Mouse (Mus musculus): Measurements from ENCODE around the gene Rab27a. TPM values are rescaled to one million over a fixed set of nuclear protein-coding genes. Genes with fewer than 3 reads are reported as not detected.
A peak's percentile ranks its signal among the peaks of the same experiment; 100 is the strongest.

Gene Rab27a
- polyA plus RNA-seq, 1 experiment from 2014 or later, result 3.6 TPM

DNA sequence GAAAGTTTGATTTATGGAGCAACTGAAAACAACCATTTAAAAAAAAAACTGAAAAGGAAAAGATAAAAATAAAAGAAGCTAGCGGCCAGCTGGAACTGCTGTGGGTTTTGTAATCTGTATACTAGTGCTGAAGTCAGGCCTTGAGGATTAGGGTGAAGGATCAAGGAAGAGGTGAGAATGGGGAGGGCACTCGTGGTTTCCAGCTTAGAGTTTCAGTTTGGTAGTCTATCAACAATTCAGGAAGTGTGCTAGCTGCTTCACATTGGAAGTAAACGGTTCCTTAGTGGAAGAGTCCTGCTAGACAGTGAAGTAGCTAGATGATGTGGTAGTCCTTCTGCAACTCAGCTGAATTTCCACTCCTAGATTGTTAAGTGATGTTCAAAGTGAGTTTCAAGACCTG lies 36.3 kb upstream of the Rab27a start:
- H3K27me3 ChIP-seq (ENCODE audit: control insufficient read depth, insufficient read depth, low read depth, low read length), result no peaks in the 10 kb centered on the region
- no peak for ATAC-seq
- no peak overlapping the region for H3K4me2 ChIP-seq (ENCODE audit: low read length)
- no peaks in the 10 kb centered on the region for H3K9me3 ChIP-seq (replicated peaks; ENCODE audit: control insufficient read depth, low read length, poor library complexity, severe bottlenecking)
- WGBS, result 76% methylated on average over 3 of the region's 3 CpGs
- H3K4me1 ChIP-seq (ENCODE audit: control insufficient read depth, insufficient read depth, low read length), result no peaks in the 10 kb centered on the region
- H3K9ac ChIP-seq (ENCODE audit: low read depth, low read length), result no peak overlapping the region
- H3K36me3 ChIP-seq (ENCODE audit: control insufficient read depth, insufficient read depth, low read length), result peaks cover 27% of the 10 kb centered on the region
- H3K4me3 ChIP-seq (ENCODE audit: low read depth, low read length), result no peak overlapping the region
- H3K27ac ChIP-seq (ENCODE audit: low read length), result no peak overlapping the region

DNA sequence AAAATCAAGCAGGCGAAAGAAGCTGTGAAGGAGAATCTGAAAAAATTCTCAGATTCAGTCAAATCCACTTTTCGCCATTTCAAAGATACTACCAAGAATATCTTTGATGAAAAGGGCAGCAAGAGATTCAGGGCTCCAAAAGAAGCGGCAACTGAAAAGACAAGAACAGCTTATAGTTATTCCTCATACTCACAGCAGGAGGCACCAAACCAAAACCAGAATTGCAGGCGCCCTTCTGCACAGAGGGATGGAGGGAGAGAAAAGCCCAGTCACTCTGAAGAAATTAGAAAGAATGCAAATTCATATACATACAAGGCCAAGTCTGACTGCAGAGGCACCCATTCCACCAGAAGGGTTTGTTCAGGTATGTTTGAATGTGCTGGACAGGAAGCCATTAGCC lies 32.0 kb upstream of the Rab27a start:
- no peaks in the 10 kb centered on the region for H3K4me1 ChIP-seq (ENCODE audit: control insufficient read depth, insufficient read depth, low read length)

DNA sequence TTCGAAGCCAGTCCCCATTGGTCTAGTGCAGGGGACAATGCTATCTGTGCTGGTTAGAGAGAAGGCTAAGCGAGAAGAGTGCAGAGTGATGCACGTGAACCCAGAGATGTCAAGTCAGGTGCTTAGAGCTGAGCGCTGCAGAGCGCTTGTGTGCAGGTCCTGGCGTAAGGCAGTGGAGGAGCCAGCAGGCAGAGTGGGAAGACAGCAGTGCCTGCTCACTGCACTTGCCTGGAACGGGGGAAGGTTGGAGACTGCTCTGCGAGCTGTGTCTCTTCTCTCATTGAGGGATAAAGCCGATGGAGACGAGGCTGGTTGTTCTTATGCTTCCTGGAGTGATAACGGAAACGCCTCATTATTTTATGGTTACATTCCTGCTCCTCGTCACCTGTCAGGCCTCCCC lies 29.9 kb upstream of the Rab27a start:
- no peaks in the 10 kb centered on the region for H3K4me1 ChIP-seq (ENCODE audit: control insufficient read depth, insufficient read depth, low read length)
- no peak overlapping the region for H3K4me2 ChIP-seq (ENCODE audit: low read length)
- H3K9ac ChIP-seq (ENCODE audit: low read depth, low read length), result no peak overlapping the region
- no peaks in the 10 kb centered on the region for H3K27me3 ChIP-seq (ENCODE audit: control insufficient read depth, insufficient read depth, low read depth, low read length)
- no peaks in the 10 kb centered on the region for H3K9me3 ChIP-seq (replicated peaks; ENCODE audit: control insufficient read depth, low read length, poor library complexity, severe bottlenecking)
- 92% methylated on average over 13 of the region's 13 CpGs for WGBS
- no peak for ATAC-seq
- H3K27ac ChIP-seq (ENCODE audit: low read length), result no peak overlapping the region
- H3K36me3 ChIP-seq (ENCODE audit: control insufficient read depth, insufficient read depth, low read length), result peaks cover 54% of the 10 kb centered on the region
- H3K4me3 ChIP-seq (ENCODE audit: low read depth, low read length), result no peak overlapping the region

More for the DNA sequence above, 32.0 kb upstream of the Rab27a start:
- H3K27me3 ChIP-seq (ENCODE audit: control insufficient read depth, insufficient read depth, low read depth, low read length), result no peaks in the 10 kb centered on the region
- peaks cover 47% of the 10 kb centered on the region for H3K36me3 ChIP-seq (ENCODE audit: control insufficient read depth, insufficient read depth, low read length)
- ATAC-seq, result no peak
- WGBS, result 91% methylated on average over 4 of the region's 4 CpGs
- no peak overlapping the region for H3K27ac ChIP-seq (ENCODE audit: low read length)
- no peak overlapping the region for H3K9ac ChIP-seq (ENCODE audit: low read depth, low read length)
- no peak overlapping the region for H3K4me3 ChIP-seq (ENCODE audit: low read depth, low read length)
- no peaks in the 10 kb centered on the region for H3K9me3 ChIP-seq (replicated peaks; ENCODE audit: control insufficient read depth, low read length, poor library complexity, severe bottlenecking)
- H3K4me2 ChIP-seq (ENCODE audit: low read length), result no peak overlapping the region

DNA sequence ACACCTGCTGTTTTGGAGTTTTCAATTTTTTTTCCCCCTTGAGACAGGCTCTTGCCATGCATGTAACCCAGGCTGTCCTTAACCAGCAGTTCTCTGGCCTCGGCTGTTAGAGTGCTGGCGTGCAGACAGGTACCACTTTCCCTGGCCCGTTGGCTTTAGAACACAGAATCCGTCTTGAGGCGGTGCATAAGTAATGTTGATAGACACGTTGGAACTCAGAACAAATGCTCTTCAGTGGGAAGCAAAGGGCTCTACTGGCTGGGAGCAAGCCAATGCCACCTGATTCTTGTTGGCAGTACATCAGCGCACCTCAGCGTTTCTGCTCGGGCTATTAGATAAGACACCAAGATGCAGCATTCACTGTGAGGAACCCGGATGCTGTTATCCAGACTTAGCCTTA lies 24.8 kb upstream of the Rab27a start:
- WGBS, result 92% methylated on average over 10 of the region's 10 CpGs

DNA sequence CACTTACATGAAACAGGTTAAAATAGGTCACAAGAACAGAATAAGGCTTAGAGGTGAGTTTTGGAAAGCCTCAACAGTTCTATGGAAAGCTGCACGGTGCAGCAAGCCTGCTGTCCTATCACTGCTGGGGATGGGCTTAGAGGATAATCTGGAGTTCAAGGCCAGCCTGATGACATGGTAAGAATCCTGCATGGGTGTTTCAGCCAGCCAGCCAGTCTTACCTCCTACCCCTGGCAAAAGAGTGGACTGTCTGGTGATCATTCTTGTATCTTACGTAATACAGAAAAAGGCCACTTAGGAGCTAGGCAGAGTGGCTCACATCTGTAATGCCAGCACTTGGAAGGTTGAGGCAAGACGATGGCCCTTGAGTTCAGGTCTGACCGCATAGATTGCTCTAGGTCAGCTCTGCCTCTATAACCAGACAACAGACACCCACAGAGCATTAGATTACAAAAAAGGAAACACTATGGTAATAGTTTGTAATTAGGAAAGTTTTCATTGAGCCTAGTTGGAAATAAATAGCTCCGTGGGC lies 24.0 kb upstream of the Rab27a start:
- H3K4me1 ChIP-seq (ENCODE audit: control insufficient read depth, insufficient read depth, low read length), result no peaks in the 10 kb centered on the region
- no peak overlapping the region for H3K27ac ChIP-seq (ENCODE audit: low read length)
- peaks cover 30% of the 10 kb centered on the region for H3K36me3 ChIP-seq (ENCODE audit: control insufficient read depth, insufficient read depth, low read length)
- no peaks in the 10 kb centered on the region for H3K27me3 ChIP-seq (ENCODE audit: control insufficient read depth, insufficient read depth, low read depth, low read length)
- ATAC-seq, result no peak
- no peaks in the 10 kb centered on the region for H3K9me3 ChIP-seq (replicated peaks; ENCODE audit: control insufficient read depth, low read length, poor library complexity, severe bottlenecking)
- no peak overlapping the region for H3K4me3 ChIP-seq (ENCODE audit: low read depth, low read length)
- WGBS, result 93% methylated on average over 5 of the region's 5 CpGs
- H3K9ac ChIP-seq (ENCODE audit: low read depth, low read length), result no peak overlapping the region
- H3K4me2 ChIP-seq (ENCODE audit: low read length), result no peak overlapping the region

More for the DNA sequence above, 24.8 kb upstream of the Rab27a start:
- Histone ChIP-seq H3K27ac (ENCODE audit: low read length) (no peak overlapping the region), H3K4me2 (ENCODE audit: low read length) (no peak overlapping the region), H3K9ac (ENCODE audit: low read depth, low read length) (no peak overlapping the region), H3K36me3 (ENCODE audit: control insufficient read depth, insufficient read depth, low read length) (peaks cover 35% of the 10 kb centered on the region), H3K27me3 (ENCODE audit: control insufficient read depth, insufficient read depth, low read depth, low read length) (no peaks in the 10 kb centered on the region), H3K4me1 (ENCODE audit: control insufficient read depth, insufficient read depth, low read length) (no peaks in the 10 kb centered on the region), H3K4me3 (ENCODE audit: low read depth, low read length) (no peak overlapping the region), H3K9me3 (replicated peaks; ENCODE audit: control insufficient read depth, low read length, poor library complexity, severe bottlenecking) (no peaks in the 10 kb centered on the region)
- no peak for ATAC-seq

DNA sequence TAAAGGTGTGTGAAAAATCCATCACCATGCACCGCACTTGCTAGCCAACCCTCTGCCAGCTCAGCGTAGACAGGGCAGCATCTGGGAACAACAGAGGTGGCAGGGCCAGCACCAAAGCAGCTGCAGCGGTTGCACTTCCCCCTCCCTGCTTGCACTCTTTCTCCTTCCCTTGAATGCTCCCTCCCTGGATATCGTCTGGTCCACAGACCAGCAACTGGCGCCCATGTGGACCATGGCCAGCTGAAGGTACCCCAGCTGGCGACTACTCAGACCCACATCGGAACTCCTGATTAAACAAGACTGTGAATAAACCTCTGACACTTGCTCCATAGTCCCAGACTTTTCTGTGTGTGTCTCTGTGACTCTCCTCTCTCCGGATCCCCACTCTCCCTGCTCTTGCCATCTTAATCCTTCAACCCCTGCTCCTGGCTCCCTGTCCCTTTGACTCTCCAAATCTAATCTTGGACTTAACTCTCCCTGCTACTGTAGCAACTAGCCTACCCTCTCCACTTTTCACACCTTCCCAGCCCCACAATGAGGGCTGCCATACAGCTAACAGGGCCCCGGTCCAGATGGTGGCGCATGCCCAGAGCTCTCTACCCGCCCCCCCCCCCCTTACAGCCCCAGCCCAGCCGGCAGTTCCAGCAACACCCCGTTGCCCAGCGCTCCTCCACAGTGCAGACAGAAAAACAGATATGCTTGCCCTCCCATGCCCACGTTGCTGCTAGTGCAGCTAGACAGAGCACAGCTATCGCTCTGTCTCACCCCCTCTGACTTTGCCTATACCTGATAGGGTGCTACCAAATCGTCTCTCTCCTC lies 18.6 kb upstream of the Rab27a start:
- Histone ChIP-seq H3K27ac (ENCODE audit: low read length) (no peak overlapping the region), H3K4me2 (ENCODE audit: low read length) (no peak overlapping the region; the same call in 1 of the 2 replicates)

DNA sequence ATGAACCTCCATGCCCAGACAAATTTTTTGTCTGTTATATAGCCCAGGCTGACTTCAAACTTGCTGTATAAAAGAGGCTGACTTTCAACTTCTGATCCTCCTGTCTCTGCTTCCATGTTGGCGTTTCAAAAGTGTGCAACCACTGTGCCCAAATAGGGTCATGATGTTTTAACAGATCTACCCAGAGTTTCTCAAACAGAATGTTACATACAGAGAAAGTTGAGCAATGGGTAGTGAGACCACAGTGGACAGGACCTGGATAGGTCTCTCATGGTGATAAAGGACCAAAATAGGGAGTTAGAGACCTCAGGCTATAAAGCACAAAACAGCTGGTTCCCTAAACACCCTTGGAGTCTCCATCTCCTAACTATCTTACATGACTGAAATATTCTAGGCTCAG lies 14.2 kb upstream of the Rab27a start:
- Histone ChIP-seq H3K9ac (ENCODE audit: low read depth, low read length) (no peak overlapping the region), H3K27ac (ENCODE audit: low read length) (no peak overlapping the region), H3K4me3 (ENCODE audit: low read depth, low read length) (no peak overlapping the region), H3K9me3 (replicated peaks; ENCODE audit: control insufficient read depth, low read length, poor library complexity, severe bottlenecking) (no peaks in the 10 kb centered on the region), H3K4me1 (ENCODE audit: control insufficient read depth, insufficient read depth, low read length) (no peaks in the 10 kb centered on the region), H3K4me2 (ENCODE audit: low read length) (no peak overlapping the region), H3K27me3 (ENCODE audit: control insufficient read depth, insufficient read depth, low read depth, low read length) (no peaks in the 10 kb centered on the region), H3K36me3 (ENCODE audit: control insufficient read depth, insufficient read depth, low read length) (peaks cover 12% of the 10 kb centered on the region)
- WGBS, result 92% methylated on average over 1 of the region's 1 CpGs
- no peak for ATAC-seq

More for the DNA sequence above, 18.6 kb upstream of the Rab27a start:
- 18% methylated on average over 17 of the region's 17 CpGs for WGBS
- Histone ChIP-seq H3K4me1 (ENCODE audit: control insufficient read depth, insufficient read depth, low read length) (no peaks in the 10 kb centered on the region), H3K27me3 (ENCODE audit: control insufficient read depth, insufficient read depth, low read depth, low read length) (no peaks in the 10 kb centered on the region), H3K9ac (ENCODE audit: low read depth, low read length) (no peak overlapping the region), H3K36me3 (ENCODE audit: control insufficient read depth, insufficient read depth, low read length) (peaks cover 9% of the 10 kb centered on the region; the same call in 1 of the 2 replicates), H3K9me3 (replicated peaks; ENCODE audit: control insufficient read depth, low read length, poor library complexity, severe bottlenecking) (no peaks in the 10 kb centered on the region), H3K4me3 (ENCODE audit: low read depth, low read length) (no peak overlapping the region)
- peak; percentile 62 for ATAC-seq

DNA sequence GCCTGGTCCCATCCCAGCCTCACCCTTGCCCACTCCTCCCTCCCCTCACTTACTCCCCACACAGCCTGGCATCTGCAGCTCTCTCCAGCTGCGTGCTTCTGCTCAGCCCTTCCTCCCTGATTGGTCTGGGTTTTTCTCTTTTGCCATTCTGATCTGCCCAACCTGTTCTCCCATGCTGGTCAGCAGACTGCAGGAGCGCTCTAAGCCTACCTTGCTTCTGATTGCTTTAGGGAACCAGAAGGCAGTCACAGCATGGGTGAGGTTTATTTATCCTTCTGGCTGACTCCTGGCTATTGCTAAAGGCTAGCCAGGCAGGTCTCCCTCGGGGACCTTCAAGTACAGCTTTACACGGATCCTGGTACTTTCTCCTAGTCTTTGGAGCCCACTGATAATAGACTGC lies 13.2 kb upstream of the Rab27a start:
- H3K4me1 ChIP-seq (ENCODE audit: control insufficient read depth, insufficient read depth, low read length), result no peaks in the 10 kb centered on the region
- ATAC-seq, result no peak
- no peak overlapping the region for H3K4me3 ChIP-seq (ENCODE audit: low read depth, low read length)
- no peak overlapping the region for H3K4me2 ChIP-seq (ENCODE audit: low read length)
- no peaks in the 10 kb centered on the region for H3K27me3 ChIP-seq (ENCODE audit: control insufficient read depth, insufficient read depth, low read depth, low read length)
- H3K27ac ChIP-seq (ENCODE audit: low read length), result no peak overlapping the region
- peaks cover 12% of the 10 kb centered on the region for H3K36me3 ChIP-seq (ENCODE audit: control insufficient read depth, insufficient read depth, low read length)
- H3K9ac ChIP-seq (ENCODE audit: low read depth, low read length), result no peak overlapping the region
- H3K9me3 ChIP-seq (replicated peaks; ENCODE audit: control insufficient read depth, low read length, poor library complexity, severe bottlenecking), result no peaks in the 10 kb centered on the region
- 77% methylated on average over 4 of the region's 4 CpGs for WGBS

DNA sequence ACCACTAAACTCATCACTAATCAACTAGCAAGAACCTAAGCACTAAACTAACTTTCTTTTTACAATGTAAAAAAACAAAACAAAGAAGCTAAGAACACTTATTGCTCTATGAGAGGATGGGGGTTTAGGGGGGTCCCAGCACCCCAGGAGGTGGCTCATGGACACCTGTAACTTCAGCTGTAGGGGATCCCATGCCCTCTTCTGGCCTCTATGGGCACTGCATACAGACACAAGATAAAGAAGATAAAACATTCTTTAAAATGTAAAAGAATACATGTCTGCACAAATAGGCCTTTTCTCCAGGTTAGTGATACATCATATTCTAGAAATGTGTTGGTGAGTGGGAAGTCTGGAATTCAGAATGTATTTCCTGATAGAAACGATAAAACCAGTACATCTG lies 11.2 kb upstream of the Rab27a start:
- Histone ChIP-seq H3K9ac (ENCODE audit: low read depth, low read length) (no peak overlapping the region), H3K4me2 (ENCODE audit: low read length) (no peak overlapping the region), H3K27ac (ENCODE audit: low read length) (no peak overlapping the region), H3K36me3 (ENCODE audit: control insufficient read depth, insufficient read depth, low read length) (peaks cover 12% of the 10 kb centered on the region), H3K9me3 (replicated peaks; ENCODE audit: control insufficient read depth, low read length, poor library complexity, severe bottlenecking) (no peaks in the 10 kb centered on the region), H3K4me1 (ENCODE audit: control insufficient read depth, insufficient read depth, low read length) (peaks cover 1% of the 10 kb centered on the region), H3K27me3 (ENCODE audit: control insufficient read depth, insufficient read depth, low read depth, low read length) (no peaks in the 10 kb centered on the region), H3K4me3 (ENCODE audit: low read depth, low read length) (no peak overlapping the region)
- no peak for ATAC-seq
- WGBS, result 97% methylated on average over 1 of the region's 1 CpGs

Measured in midbrain, embryonic 16.5 days (tissue).